Mouse (Mus musculus): ENCODE data around the gene Nup50.

Nup50 gene

GRCm38 (mm10) chr15:84989098-84989497, 65.9 kb downstream of the Nup50 start:
- DNase-seq (ENCODE audit: low read depth, low spot score), result no peak

GRCm38 (mm10) chr15:84989771-84990170, 66.6 kb downstream of the Nup50 start:
- no peak for DNase-seq (ENCODE audit: low read depth, low spot score)

Measured in retina, adult 2 months (tissue).